Mouse (Mus musculus) fibroblast of lung, adult 2 months (primary cell): ENCODE data around the gene Plekhd1.
A peak's percentile ranks its signal among the peaks of the same experiment; 100 is the strongest.

Experiments used
- DNase-seq: peaks from one replicate; pipeline ENCODE4 v3.0.0-alpha.2; 2011; ENCODE audit warnings: low read depth

Plekhd1 gene

DNA sequence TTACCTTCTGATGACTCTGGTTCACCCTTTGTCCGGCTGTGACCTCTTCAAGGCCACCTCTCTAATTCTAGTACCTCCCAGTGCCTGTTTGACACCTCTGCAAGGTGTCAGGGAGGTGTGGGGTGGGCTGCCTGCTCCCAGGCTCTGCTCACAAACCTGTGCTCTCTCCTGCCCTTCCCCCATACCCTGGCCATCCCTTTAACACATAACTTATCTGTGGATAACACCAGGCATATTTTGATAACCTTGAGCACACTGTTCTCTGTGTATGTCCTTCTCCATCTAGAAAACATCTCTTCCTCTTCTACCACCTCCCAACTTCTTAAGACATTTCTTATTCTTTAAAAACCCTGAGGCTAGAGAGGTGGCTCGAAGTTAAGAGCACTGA is 6.7 kb downstream of the Plekhd1 start:
- DNase-seq, result no peak

DNA sequence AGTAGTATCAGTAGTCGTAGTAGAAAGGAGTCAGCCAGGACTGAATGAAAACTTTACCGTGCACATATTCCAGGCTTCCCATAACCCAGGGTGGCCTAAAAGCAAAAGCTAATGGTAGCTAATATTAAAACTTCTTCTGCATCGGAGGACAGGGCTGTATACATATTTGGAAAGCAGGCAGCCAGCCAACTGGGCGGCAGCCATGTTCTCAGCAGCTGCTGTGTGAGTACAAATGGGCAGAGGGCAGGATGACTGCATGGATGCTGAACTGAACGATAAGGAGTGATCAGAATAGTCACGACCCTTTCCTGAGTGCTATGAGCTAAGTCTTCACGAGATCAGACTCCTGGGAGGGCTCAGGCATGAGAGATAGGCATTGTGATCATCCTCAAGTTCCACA is 8.9 kb downstream of the Plekhd1 start:
- no peak for DNase-seq

DNA sequence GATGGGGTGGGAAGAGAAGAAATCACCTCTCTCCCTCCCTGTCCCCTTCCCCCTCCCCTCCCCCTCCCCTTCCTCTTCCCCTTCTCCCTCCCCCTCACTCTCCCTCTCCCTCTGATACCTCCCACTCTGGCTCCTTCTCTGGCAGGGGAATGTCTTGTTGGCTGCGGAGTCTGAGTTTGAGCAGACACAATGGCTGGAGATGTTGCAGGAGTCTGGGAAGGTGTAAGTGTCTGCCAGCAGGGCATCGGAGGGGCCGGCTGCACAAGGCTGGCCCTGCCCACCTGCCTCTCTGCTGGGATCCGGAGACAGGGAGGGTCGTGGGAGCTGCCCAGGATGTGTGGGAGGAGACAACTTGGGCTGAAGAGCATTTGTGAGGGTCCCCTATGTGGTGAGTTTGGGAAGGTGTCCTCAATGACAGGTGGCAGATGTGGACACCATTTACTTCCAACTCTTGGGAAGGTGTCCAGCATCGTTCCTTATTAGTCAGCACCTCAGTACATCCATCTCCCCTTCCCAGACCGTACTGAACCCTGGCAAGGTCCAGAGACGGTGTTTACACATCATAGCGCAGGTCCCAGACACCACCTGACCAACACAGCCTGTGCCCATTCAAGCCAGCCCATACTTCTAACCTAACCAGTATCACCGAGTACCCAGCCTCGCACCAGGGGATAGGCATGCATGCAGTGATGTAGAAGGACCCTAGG is 14.0 kb downstream of the Plekhd1 start:
- no peak for DNase-seq

DNA sequence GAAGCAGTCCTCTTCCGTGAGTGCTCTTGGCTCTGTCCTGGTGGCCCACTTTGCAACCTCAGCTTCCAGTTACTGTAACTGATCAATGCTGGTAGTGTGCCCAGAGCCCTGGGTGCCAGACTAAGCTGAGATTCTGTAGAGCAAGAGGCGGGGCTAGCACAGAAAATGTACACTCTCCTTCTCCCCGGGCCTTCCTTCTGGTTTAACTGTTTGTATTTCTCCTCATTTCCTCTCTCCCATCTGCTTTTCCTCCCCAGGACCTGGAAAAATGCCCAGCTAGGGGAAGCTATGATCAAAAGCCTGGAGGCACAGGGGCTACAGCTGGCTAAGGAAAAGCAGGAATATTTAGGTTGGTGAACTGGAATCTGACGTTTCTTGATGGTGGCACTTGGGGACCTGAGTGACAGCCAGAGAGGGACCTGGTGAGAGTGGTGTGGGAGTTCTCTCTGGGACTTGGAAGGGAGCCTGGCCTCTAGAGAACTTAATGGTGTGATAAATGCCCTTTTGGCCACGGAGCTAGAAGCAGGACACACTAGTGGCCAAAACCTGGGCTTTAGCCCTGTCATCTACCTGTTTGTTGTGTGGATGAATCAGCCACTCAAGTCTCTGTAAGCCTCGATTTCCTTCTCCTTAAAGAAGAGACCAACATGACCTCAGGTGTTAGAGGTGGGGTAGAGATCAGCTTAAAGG is 14.7 kb downstream of the Plekhd1 start:
- DNase-seq, result no peak

DNA sequence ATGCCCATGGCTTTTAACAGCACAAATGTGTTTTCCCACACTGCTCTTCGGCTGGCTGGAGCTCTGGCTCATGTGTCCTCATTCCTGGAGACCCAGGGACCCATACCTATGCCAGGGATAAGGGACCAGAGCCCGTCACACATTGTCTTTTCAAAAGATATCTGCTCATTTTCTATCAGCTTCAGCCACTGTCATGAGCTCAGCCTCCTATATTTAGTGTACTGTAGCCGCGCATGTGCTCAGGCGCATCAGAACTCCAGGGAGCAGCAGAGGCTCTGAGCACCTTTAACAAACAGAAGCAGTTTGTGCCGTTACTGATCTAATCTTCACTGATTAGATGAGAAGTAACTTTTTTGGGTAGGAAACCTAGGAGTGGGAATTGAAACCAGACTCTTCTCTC is 23.5 kb downstream of the Plekhd1 start:
- DNase-seq, result no peak

DNA sequence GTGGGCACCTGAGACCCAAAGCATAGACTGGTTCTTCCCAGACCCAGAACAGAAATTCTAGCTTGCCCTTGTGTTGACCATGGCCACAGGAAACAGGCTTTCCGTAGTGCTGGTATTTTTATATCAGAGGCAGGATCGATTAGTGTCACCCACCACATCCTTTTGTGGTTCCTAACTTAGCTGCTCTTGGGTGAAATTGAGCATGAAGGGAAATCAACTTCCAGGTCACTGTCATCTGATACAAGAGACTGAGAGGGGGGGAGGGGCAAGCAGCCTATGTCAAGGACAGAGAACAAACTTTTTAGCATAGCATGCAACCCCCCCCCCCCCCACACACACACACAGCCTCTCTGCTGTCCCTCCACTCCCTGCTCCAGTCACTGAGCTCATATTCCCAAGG is 26.8 kb downstream of the Plekhd1 start:
- no peak for DNase-seq

DNA sequence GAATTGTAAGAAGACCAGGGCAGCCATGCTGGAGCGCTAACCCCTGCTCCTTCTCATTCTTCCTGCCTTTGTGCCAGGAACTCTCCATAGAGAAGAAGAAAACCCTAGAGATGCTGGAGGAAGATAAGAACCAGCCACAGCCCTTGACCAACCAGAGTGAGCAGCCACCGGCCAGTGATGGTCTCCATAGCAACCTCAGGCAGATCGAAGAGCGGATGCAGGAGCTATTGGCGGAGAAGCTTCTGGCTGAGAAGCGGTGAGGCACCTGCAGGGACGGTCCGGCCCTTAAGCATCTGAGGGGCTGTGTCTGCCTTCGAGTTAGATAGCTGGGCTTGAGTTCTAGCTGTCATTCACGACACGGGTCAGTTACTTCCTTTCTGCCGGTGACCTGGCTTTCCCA is 28.1 kb downstream of the Plekhd1 start:
- no peak for DNase-seq

DNA sequence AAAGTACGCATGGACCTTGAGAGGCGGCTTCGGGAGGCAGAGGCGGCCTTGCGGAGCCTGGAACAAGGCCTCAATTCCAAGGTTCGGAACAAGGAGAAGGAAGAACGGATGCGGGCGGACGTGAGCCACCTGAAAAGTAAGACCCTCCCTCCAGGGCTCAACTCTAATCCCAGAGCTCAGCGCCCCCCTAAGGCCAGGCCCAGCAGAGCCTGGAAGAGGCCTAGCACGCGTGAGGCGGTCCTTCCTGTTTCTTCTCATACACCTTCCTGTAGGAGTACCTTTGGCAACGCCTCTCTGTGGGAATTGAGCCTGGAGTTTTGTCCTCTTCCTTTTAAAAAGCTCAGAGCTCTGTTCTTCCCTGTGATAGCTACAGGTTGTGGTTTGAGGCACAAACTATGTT is 29.1 kb downstream of the Plekhd1 start:
- no peak for DNase-seq

DNA sequence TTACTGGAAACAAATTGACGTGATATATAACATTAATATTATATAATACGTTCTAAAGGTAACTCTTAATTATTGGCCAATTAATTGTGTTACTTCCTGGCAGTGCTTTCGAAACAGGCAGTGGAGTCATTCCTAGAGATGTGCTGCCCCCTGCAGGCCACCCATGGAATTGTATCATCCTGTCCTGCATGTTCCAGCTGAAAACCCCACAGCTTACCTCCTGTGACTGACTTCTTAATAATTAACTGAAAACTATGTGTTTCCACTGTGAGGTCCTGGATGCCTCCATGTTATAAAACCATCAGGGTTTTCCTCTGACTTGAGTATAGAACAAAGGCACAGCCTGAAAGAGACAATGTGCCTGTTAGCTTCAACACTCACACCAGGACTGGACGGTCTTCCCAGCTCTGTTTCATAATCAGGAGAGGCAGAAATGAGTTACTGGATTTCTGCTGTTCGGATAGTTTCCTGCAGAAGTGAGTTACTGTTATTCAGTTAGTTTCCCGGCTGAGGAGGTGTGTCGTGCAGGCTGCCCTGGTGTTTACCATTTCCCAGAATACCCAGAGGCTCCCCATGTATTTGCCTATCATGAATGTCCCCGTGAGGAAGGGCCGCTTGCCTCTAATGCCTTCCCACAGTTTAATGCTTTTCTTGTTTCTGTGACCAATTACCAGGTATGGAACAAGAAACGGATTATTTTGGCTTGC is 32.6 kb downstream of the Plekhd1 start:
- peak; percentile 21 for DNase-seq

DNA sequence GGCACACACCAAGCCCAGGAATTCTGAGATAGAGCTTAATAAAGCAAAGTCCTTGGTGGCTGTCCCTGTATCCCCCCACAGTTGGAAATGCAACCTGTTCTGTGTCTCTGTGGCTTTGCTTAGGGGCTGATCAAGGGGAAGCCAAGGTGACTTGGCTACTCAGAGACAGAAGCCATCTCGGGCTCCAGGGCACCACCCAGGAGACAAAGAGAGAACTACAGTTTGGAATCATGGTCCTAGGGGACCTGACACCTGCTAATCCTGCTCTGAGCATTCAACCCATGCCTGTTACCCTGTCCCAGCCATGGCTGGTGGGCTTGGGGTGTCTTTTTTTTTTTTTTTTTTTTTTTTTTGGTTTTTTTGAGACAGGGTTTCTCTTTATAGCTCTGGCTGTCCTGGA is 35.8 kb downstream of the Plekhd1 start:
- no peak for DNase-seq

DNA sequence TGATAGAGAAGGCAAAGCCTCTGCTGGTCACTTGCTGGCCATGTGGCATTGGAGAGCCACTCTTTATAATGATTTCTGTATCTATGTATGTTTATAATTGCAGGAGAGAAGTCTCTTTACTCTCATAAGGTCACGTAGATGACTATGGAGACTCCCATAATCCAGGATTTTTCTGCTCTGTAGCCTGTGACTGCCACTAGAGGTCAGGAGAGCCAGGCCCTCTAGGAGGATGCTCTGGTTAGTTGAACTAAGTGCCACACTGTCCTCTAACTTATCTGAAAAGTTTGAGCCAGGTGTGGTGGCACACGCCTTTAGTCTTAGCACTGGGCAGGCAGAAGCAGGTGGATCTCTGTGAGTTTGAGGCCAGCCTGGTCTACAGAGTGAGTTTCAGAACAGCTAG is 36.4 kb downstream of the Plekhd1 start:
- DNase-seq, result no peak

DNA sequence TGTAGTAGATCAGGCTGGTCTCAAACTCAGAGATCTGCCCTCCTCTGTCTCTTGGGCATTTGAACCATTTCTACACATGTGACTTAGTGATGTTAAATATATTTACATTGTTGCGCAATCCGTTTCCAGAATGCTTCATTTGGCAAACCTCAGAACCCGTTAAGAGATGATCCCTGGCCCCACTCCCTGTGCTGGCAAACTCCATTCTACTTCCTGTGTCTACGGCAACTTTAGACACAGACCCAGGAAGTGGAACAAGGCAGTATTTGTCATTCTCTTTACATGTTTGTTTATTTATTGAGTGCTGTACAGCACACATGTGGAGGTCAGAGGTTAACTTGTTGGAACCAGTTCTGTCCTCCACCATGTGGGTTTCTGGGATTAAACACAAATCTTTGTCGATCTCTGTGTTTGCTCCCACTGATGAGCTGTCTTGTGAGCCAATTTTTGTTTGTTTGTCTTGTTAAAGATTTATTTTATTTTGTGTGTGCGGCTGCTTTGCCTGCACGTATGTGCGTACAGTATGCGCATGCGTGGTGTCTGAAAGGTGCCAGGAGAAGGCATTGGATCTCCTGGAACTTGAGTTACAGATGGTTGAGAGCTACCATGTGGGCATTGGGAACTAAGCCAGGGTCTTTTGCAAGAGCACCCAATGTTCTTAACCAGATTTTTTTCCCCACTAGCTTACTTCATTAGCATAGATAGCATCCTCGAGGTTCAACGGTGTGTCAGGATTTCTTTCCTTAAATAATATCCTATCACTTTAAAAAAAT is 37.6 kb downstream of the Plekhd1 start:
- no peak for DNase-seq

DNA sequence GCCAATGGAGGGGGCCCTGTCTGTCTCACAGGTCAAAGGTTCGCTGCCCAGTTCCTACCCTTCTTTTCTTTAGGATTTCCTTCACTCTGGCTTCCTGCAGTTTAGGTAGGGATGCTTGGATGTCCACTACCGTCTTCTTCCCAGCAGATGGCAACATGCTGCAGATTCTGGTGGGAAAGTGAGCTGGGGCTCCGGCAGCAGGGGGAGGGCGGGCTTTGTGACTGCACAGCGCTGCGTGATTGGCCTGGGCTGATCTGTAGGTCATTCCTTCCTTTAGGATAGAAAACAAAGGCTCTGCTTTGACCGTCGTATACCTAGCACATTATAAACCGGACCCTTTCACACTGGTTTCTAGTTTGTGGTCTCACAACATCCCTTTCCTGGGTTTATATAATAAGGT is 38.2 kb downstream of the Plekhd1 start:
- no peak for DNase-seq

DNA sequence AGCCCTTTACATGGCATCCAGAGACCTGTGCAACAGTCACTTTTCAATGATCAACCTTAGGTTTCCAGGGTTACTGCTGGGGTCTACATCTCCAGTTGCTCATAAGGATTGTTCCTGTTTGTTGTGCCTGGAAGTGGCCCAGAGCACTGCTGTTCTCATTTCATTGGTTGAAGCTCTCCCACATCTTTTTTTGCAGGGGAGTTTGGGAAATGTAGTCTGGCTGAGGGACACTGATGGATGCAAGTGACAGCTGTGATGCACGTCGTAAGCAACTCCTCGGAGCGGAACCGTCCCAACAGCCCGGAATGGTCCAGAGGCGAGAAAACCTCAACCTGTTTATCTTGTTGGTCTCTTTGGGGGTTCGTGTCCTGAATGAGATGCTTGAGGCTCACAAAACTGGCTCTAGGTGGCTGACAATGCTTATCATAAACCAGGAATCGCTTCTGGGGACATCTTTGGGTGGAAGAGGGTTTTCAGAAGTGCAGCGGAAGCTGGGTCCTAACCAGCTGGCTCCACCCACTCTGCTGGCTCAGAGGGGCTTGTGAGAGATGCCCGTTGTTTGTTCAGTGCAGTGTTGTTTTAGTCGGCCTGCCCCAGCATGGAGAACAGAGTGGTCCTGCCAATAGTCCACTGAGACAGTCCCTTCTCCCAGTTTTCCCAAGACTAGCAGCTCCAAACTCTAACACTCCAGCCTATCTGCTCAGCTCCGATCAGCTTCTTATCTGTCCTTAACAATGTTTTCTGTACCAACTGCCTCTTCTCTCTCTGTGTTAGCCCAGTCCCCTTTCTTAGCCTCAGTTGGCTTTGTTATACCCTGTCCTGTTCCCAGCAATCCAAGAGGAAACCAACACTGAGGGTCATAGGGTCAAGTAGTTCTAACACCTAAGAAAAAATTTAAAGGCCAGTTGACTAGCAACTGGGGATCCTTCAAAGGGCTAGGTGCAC is 42.4 kb downstream of the Plekhd1 start:
- no peak for DNase-seq

DNA sequence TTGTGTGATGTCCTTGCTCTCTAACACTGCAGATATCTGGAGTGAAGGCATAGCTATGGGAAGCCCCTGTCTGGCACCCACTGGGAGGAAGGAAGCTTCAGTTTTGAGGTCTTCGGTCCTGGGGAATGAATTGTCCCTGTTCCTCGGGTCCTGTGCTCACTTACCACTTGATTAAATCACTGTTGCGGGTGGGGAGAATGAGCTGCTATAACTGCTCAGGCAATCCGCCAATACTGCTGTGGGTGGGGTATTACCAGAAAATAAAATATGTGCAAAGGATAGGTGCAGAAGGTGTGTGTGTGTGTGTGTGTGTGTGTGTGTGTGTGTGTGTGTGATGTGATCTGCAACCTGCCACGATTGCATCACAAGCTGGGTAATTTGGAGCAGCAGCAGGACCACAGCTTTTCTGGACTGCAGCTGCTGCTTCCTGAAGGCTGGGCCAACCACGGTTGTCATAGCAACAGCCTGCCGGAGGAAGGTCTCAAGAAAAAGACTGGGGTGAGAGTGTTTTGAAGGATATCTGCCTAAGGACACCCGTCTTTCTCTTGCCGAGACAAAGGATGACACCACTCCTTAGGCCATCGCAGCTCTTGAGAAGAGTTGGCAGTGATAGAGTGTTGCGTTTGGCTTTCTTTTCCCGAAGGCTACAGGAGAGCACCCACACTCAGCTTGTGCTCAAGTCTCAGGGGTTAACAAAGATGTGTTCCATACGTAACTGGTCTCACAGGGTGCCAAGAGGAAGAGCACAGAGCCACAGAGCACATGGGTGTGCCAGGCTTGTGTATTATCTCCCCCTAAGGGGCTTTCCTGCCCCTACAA is 44.3 kb downstream of the Plekhd1 start:
- DNase-seq, result no peak

DNA sequence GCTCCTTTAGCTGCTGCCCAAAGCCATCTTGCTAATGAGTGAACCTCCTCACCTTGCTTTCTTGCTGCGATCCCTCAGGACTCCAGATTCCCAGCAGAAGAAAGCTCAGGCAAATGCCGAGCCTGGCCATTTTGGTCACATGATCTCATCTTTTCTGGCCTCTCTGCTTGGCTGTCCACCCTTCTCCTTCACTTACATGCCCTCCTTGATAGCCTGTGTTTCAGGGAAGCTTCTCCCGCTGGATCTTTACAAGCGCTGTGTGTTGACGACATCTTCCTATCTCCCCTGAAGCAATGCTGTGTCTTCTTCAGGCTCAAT is 44.9 kb downstream of the Plekhd1 start:
- no peak for DNase-seq

DNA sequence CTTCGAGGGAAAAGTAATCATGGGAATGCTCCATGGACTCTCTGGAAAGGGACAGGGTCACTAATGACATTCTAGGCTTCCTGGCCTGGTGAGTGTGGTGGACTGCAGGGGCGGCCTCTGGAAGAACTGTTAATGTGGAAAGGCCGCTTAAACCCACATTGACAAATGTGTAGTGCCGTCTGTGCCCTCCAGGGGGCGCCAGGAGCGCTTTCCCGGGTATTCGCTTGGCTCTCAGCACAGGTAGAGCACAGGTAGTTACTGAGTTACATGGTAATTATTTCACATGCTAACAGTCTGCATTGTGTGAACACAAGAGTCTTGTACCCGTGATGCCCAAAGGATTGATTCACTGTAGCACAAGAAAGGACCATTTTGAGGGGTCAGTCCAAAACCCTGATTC is 47.1 kb downstream of the Plekhd1 start:
- no peak for DNase-seq

DNA sequence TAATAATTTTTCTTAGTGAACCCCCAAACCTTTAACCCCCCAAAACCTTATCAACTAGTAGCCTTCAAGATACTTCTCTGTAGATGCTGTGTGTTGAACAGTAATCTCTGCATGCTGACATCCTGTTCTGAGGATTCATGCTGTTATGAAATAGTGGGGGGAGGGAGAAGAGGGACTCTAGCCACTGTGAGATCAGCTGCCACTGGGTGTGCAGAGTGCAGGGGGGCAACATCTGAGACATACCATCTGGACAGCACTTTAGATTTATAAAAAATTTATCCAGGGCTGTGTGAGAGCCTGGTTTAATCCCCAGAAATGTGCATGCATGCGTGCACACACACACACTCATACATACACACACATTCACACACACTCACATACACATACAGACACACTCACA is 52.2 kb downstream of the Plekhd1 start:
- DNase-seq, result no peak

DNA sequence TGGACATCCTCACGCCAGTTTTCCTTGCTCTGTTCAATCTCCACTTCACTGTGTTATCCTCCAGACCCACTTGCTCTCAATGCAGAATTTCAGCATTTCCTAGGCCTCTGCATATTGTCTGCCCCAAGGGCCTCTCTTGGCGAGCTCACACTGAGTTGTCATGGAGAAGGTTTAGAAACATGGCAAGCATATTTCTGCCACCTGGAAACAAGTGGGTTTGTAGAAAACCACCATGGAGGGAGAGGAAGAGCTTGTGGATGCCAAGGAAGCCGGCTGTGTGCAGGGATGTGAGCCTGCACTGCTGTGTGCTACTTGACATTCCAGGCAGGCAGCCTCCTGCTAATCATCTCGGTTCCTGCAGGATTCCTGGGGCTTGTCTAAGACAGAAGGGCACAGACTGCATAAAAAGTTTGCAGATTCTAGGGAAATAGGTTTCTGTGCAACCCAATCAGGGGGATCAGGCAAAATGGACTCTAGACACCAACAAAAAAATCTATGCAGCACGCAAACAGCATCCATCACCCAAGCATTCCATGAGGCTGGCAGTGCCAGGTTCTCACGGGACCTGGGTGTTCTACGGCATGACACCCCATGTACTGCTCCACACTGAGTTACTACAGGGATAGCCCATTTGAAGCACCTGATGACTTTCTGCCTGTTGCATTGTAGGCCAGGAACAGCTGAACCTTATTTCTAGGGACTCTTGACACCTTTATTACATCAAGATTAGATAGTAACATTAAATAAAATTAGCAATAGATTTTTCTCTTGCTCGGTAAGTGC is 53.8 kb downstream of the Plekhd1 start:
- no peak for DNase-seq

DNA sequence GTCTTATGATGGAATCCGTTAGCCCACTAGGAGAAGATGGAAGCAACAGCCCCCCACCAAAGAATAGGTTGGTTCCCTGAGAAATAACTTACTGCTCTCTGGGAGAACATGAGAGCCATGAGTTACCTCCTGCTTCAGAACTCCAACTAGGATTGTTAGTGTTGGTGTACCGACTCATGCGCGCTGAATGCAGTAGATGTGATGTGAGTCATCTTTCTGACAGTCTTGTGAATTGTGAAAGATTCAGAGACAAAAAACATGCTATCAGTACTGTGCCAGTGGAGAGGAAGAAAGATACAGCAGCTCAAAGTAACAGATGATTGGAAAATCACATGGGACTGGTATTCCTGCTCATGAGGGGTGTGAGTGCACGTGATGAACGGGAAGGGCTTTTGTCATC is 59.2 kb downstream of the Plekhd1 start:
- DNase-seq, result no peak
